Mouse (Mus musculus): ENCODE data around the gene Fam222b. TPM values are rescaled to one million over a fixed set of nuclear protein-coding genes. Genes with fewer than 3 reads are reported as not detected.
A peak's percentile ranks its signal among the peaks of the same experiment; 100 is the strongest.

Gene Fam222b
- polyA plus RNA-seq, 1 experiment: 21.6 TPM

DNA sequence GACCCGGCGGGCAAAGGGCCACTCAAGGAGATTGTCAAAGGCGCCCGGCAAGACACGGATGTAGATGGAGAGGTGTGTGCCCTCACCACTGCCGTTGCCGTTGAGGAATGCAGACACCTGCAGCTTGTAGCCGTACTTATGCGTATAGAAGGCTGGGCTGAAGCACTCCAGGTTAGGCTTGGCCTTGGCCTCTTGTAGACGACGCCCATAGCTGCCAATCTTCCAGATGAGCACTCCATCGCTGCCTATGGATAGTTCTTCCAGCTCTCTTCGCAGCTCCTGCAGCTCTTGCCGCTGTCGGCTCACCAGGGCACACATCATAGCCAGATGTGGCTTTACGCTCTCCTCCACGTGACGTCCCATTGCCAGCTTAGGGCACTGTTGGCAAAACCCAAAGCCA, 65.7 kb downstream of the Fam222b start:
- 71% methylated on average over 18 of the region's 18 CpGs for WGBS
- Histone ChIP-seq H3K4me1 (ENCODE audit: control insufficient read depth, insufficient read depth, low read length) (peaks cover 10% of the 10 kb centered on the region), H3K4me3 (replicated peaks; ENCODE audit: extremely low read depth, low read depth, low read length) (no peak overlapping the region)
- TF ChIP-seq CTCF (IDR thresholded peaks at IDR 0.05; ENCODE audit: insufficient read depth, low read length) (no peak), POLR2A (IDR thresholded peaks at IDR 0.05; ENCODE audit: borderline replicate concordance, extremely low read depth, low read depth, low read length) (no peak)
- DNase-seq: no peak

DNA sequence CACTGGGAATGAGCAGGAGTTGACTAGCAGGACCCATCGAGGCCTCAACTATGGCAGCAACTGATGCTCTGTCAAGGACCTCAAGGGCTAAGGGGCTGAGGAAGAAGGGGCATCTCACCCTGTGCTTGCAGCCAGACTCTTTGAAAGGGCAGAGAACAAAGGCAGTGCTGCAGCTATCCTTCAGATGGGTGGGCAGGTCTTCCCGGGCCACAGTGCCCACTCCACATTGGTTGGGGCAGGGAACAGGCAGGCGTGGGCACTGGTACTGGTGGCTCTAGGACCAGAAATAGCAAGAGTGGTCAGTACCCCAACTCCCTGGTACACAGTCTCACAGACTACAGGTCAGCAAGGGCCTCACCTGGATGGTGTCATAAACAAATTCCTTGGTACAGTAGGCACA, 66.2 kb downstream of the Fam222b start:
- Histone ChIP-seq H3K4me1 (ENCODE audit: control insufficient read depth, insufficient read depth, low read length) (peaks cover 10% of the 10 kb centered on the region), H3K4me3 (replicated peaks; ENCODE audit: extremely low read depth, low read depth, low read length) (no peak overlapping the region)
- WGBS: 71% methylated on average over 3 of the region's 3 CpGs
- TF ChIP-seq POLR2A (IDR thresholded peaks at IDR 0.05; ENCODE audit: borderline replicate concordance, extremely low read depth, low read depth, low read length): no peak
- TF ChIP-seq CTCF (IDR thresholded peaks at IDR 0.05; ENCODE audit: insufficient read depth, low read length): no peak
- DNase-seq: no peak

DNA sequence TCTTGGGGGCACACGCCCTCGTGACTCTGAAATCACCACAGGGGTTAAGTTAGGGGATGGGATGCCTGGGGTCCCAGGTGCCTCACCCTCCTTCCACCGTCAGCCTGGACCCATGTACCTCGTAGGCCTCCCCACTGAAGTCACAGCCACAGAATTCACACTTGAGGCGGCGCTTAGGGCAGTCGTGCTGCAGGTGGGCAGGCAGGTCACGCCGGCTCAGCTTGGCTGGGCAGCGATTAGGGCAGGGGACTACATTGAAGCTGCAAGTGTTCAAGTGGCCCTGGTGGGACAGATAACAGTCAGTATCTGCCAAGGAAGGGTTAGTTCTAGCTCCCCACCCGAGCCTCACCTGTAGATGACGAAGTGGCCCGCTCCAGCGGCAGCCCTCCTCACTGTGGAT, 66.7 kb downstream of the Fam222b start:
- peaks cover 10% of the 10 kb centered on the region for H3K4me1 ChIP-seq (ENCODE audit: control insufficient read depth, insufficient read depth, low read length)
- DNase-seq: no peak
- no peak overlapping the region for H3K4me3 ChIP-seq (replicated peaks; ENCODE audit: extremely low read depth, low read depth, low read length)
- no peak for TF ChIP-seq CTCF (IDR thresholded peaks at IDR 0.05; ENCODE audit: insufficient read depth, low read length)
- TF ChIP-seq POLR2A (IDR thresholded peaks at IDR 0.05; ENCODE audit: borderline replicate concordance, extremely low read depth, low read depth, low read length): no peak
- WGBS: 87% methylated on average over 14 of the region's 14 CpGs

DNA sequence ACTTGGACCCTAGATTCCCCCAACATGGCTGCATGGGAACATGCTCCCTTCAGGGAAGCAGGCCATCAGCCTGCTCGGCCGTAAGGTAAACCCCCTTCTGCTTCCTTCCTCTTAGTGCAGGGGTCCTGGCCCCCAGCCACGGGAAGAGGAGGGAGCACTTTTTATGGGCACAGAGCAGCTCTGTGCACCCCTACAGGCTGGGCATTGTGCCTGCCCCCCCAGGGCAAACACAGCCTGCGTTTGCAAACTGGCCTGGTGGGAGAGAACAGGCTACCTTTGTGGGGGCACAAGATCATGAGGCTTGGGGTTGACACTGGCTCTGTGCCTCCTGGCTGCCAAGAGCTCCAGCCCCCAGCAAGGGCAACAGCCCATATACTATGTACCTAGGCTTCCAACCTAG, 67.5 kb downstream of the Fam222b start:
- no peak for TF ChIP-seq CTCF (IDR thresholded peaks at IDR 0.05; ENCODE audit: insufficient read depth, low read length)
- no peak for TF ChIP-seq POLR2A (IDR thresholded peaks at IDR 0.05; ENCODE audit: borderline replicate concordance, extremely low read depth, low read depth, low read length)
- Histone ChIP-seq H3K4me3 (replicated peaks; ENCODE audit: extremely low read depth, low read depth, low read length) (no peak overlapping the region), H3K4me1 (ENCODE audit: control insufficient read depth, insufficient read depth, low read length) (peaks cover 10% of the 10 kb centered on the region)
- DNase-seq: no peak
- WGBS: 28% methylated on average over 4 of the region's 4 CpGs

DNA sequence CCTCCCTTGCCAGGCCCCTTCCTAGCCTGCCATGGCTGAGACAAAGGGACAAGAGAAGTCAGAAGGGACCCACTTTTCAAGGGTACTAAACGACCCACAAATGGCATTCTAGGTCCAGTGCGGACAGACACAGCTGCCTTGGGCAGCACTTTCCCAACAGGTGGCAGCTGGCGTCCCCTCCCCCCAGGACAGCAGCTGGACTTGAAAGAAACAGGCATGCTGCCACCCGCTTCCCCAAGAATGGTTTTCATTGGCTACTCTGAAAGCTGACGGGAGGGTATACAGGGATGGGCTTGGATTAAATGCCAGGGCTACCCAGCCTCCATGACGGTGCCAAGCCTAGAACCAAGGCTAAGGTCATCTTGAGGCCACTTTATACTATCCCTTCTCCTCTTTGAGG, 68.0 kb downstream of the Fam222b start:
- 41% methylated on average over 6 of the region's 6 CpGs for WGBS
- no peak for DNase-seq
- TF ChIP-seq CTCF (IDR thresholded peaks at IDR 0.05; ENCODE audit: insufficient read depth, low read length) (no peak), POLR2A (IDR thresholded peaks at IDR 0.05; ENCODE audit: borderline replicate concordance, extremely low read depth, low read depth, low read length) (no peak)
- Histone ChIP-seq H3K4me1 (ENCODE audit: control insufficient read depth, insufficient read depth, low read length) (peaks cover 10% of the 10 kb centered on the region), H3K4me3 (replicated peaks; ENCODE audit: extremely low read depth, low read depth, low read length) (no peak overlapping the region)

DNA sequence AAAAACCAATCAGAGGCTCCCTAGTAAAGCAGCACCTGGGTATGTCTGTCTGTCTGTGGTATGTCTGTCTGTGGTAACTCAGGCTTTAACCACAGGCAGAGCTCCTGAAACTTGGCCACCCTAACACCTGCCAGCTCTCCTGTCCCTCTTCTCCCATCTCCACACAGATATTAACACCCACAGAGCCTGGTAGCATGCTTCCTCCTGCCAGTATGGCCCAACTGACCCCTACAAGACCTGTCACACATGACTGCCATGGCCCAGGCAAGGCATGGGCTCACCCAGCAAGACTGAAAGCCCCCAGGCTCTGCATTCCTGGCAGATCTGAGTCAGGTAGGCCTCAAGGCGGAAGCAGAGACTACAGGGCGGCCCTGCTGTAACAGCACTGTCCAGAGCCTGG, 68.6 kb downstream of the Fam222b start:
- no peak overlapping the region for H3K4me3 ChIP-seq (replicated peaks; ENCODE audit: extremely low read depth, low read depth, low read length)
- peaks cover 10% of the 10 kb centered on the region for H3K4me1 ChIP-seq (ENCODE audit: control insufficient read depth, insufficient read depth, low read length)
- 79% methylated on average over 2 of the region's 2 CpGs for WGBS
- TF ChIP-seq CTCF (IDR thresholded peaks at IDR 0.05; ENCODE audit: insufficient read depth, low read length) (no peak), POLR2A (IDR thresholded peaks at IDR 0.05; ENCODE audit: borderline replicate concordance, extremely low read depth, low read depth, low read length) (no peak)
- DNase-seq: no peak

DNA sequence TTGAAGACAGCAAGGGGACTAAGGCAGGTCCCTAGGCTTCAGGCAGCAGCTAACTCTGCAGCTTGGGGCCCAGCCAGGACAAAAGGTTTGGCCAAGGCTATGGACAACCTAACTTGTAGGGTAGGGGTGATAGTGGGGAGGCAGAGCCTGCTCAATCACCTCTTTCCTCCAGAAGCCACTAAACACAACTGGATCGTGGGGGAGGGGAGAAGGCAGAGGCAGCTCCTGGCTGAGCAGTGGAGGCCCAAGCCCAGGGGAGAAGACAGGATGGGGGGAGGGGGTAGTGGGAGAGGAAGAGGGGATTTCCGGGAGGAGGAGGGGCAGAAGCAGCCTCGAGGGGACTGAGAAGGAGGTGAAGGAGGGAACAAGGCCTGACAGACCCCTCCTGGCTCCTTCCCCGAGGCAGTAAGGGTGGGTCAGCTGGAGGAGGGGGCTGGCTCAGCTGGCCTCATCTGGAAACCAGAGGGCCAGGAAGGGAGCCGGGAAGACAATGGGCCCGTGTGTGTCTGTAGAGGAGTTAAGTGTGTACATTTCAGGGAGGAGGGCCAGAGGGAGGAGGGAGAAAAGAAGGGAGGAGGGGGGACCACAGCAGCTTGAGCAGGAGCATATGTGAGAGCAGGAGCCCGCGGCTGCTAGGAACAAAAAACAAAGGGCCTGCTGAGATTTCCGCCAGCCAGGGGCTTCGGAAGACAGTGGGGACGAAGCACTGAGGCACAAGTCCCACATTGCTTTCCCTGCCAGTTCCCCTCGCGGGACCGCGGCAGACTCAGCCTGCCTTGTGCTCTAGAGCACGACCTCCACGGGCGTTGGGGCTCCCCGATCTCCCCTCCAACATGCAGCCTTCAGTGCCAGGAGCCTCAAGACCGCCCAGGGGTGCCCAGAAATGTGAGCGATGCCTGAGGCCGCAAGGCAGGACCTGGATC, 69.5 kb downstream of the Fam222b start:
- TF ChIP-seq POLR2A (IDR thresholded peaks at IDR 0.05; ENCODE audit: borderline replicate concordance, extremely low read depth, low read depth, low read length) (no peak), CTCF (IDR thresholded peaks at IDR 0.05; ENCODE audit: insufficient read depth, low read length) (no peak)
- peak overlapping the region; percentile 80 for H3K4me3 ChIP-seq (replicated peaks; ENCODE audit: extremely low read depth, low read depth, low read length)
- WGBS: 3% methylated on average over 22 of the region's 22 CpGs
- DNase-seq: peak; percentile 49
- H3K4me1 ChIP-seq (ENCODE audit: control insufficient read depth, insufficient read depth, low read length): peaks cover 10% of the 10 kb centered on the region

DNA sequence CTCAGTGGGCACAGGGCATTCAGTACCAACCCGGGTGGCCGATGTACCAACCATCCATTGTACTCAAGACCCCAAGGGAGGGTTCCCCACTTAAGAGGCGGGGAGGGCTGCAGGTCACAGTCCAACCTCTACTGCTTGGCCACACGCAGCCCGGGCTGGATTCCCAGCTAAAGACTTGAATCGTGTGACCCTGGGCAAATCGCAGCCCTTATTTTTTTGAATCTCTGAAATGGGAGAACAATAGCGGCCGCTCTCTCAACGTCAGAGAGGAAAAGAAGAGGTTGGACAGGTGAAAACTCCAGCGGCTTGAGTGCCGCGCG, 70.1 kb downstream of the Fam222b start:
- Histone ChIP-seq H3K4me3 (replicated peaks; ENCODE audit: extremely low read depth, low read depth, low read length) (peak overlapping the region; percentile 80), H3K4me1 (ENCODE audit: control insufficient read depth, insufficient read depth, low read length) (peaks cover 10% of the 10 kb centered on the region)
- WGBS: under 1% methylated on average over 14 of the region's 14 CpGs
- DNase-seq: no peak
- TF ChIP-seq POLR2A (IDR thresholded peaks at IDR 0.05; ENCODE audit: borderline replicate concordance, extremely low read depth, low read depth, low read length) (no peak), CTCF (IDR thresholded peaks at IDR 0.05; ENCODE audit: insufficient read depth, low read length) (no peak)

DNA sequence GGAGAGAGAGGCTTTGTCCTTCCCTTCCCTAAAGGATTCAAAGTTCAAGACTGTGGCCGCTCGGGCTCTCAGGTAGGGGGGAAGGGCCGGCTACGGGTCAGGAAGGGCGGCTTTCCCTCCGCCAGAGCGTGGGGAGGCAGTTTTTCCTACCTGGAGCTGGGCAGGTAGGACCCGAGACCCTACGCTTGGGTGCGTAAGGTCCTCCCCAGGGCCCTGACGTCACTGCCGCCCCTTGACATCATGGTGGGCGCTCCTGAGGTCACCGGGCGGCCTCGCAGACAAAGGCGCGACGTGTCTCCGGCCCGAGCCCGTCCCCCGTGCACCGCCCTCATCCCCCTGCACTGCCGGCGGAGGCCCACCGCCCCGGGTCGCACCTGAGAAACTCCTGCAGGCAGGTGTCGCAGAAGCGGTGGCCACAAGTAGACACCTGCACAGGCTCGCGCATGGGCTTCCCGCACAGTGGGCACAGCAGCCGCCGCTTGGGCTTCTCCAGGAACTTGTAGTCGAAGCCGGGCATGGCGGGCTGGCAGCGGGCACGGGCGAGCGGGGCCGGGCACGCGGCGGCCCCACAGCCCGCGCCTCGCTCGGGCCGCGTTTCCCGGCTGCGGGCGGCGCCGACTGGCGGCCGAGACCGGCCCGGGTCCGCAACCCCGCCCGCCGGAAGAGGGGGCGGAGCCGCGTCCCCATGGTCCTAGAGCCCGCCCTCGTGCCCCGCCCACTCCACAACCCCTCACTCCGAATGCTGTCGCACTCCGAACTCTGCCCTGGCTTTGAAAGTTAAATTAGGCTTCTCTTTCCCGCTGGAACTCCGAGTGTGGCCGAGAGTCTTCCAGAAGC, 70.7 kb downstream of the Fam222b start, which contains the start of gene Traf4:
Traf4 (minus strand) TSS at position 666 of the 837 bp plus-strand sequence.
- TF ChIP-seq POLR2A (IDR thresholded peaks at IDR 0.05; ENCODE audit: borderline replicate concordance, extremely low read depth, low read depth, low read length) (peak; percentile 51; the same call in 1 of the 2 replicates), CTCF (IDR thresholded peaks at IDR 0.05; ENCODE audit: insufficient read depth, low read length) (no peak)
- under 1% methylated on average over 76 of the region's 78 CpGs for WGBS
- peak; percentile 87 for DNase-seq
- H3K4me1 ChIP-seq (ENCODE audit: control insufficient read depth, insufficient read depth, low read length): peaks cover 10% of the 10 kb centered on the region
- H3K4me3 ChIP-seq (replicated peaks; ENCODE audit: extremely low read depth, low read depth, low read length): peak within 1 kb of the TSS; percentile 80
